Mouse (Mus musculus): Measurements from ENCODE around the gene Frmd4b.
A peak's percentile ranks its signal among the peaks of the same experiment; 100 is the strongest.
"Not testable (repeated sequence)": the region's sequence is repeated elsewhere in the genome, so short reads cannot be mapped to it uniquely, and the experiment has no call there.

Frmd4b gene

DNA sequence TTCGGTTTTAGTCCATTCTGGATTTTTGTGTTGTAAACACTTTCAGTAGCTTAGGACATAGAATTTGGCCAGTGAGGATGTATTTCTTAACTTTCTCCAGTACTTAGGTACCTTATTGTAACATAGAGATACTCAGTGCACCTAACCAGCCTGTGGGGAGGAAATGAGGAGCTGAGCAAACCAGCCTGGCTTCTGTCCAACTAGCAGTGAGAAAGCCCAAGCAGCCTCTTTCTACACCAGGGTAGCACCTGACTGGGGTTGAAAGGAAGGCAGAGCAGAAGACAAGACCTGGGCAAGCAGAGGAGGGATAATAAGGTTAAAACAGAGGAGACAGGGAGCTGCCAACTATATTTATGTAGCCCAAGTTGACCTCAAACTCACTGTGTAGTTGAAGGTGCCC lies 333.7 kb downstream of the Frmd4b start:
- no peak for DNase-seq

DNA sequence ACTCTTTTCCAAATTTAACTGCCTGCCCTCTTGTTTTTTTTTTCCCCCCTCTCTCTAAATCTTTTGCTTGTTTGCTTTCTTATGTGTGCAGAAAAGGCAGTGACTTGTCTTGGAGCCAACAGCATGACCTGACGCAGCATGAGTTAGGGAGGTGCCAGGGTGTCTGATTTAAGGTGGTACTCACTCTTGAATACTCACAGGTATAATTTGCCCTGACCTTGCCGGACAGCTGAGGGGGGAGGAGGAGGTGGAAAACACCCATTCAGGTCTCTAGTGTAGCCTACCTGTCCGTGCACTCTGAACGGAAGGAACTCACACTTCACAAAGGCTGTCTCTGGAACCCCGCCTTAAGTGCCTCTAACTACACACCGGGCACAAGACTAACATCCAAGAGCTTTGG lies 338.5 kb downstream of the Frmd4b start:
- no peak for DNase-seq

DNA sequence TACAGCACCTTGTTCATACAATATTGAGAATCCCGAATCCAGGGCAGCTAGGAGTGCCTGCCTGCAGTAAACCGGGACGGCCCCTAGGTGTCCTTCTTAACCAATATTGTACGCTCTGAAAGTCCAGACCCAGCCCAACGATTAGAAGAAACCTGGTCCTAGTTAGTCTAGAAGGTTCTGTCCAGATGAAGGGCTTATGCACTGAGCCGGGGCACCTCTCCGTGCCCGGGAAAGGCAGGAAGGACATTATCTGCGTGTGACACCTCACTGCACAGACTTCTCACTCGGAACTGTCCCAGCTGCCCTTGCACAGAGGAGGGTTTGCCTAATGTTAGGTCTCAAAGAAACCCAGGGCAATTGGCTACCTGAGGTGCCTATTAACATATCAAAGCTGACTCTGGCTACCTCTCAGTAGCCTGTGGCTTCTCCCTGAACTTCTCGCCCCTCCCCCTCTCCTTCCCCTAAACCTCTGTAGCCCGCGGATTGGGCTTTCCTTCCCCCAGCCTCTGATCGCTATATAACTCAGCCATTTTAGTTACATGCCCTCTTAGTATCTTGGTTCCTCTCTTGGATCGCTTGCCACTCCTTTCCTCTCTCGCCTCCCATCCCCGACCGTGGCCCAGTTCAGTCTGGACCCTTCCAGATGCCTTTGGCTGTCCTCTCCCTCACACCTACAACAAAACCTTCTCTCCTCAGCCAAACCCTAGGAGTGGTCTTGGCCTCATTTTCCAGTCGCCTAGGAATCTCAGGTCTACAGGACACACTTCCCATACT lies 339.1 kb downstream of the Frmd4b start:
- DNase-seq = peak; percentile 64

DNA sequence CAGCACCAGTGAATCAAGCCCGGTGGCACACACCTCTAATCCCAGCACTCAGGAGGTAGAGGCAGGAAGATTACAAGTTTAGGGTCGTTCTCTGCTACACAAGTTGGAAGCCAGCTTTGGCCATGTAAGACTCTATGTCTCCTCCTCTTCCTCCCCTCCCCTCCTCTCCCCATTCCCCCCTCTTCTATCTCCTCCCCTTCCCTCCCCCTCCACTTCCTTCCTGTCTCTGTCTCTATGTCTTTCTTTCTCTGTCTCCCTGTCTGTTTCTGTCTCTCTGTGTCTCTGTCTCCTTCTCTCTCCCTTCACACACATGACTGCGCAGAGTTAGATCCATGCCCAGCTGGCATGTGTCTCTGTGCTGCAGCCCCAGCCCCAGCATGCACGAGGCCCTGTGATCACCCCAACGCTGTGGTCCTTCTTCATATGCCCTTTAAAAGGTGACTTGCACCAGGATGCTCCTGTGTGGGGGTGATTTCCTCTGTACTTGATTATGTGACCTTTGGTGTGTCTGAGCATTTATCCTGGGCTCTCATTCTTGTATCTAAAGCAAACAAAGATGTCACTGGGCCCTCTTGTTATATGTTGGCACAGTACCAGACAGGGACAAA lies 340.3 kb downstream of the Frmd4b start:
- no peak for DNase-seq

DNA sequence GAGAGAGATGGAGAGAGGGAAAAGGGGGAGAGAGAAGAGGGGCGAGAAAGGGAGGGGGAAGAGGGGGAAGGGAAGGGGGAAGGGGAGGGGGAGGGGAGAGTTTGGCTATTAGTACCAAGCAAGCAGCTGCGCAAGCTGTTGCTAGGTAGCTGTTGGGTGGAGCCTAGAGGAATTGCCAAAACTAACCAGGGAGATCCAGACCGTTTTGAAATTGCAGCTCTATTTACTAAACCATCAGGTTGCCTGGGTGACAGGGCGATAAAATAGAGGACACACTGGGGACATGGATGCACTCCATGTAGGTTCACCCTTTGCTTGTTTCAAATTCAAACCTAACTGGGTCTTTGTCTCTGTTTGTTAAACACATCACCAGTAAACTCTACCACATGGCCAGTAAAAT lies 341.0 kb downstream of the Frmd4b start:
- DNase-seq = no peak

DNA sequence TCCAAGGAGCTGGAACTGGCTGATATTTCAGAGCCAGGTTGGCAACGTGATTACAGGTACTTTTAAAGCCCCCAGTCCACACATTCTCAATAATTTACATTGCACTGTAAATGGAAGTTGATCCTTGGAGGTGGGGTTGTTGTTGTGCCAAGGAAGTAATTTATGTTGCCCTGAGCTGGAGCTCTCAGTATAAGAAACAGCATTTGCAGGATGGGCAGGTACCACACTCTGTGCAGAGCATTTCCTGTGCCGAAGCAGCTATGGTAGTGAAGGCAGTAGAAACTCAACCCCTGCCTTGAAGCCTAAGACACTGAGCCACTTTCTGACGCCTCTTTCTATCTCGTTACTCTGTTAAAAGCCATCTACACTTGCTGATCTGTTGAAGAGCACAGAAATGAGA lies 341.6 kb downstream of the Frmd4b start:
- DNase-seq = no peak

DNA sequence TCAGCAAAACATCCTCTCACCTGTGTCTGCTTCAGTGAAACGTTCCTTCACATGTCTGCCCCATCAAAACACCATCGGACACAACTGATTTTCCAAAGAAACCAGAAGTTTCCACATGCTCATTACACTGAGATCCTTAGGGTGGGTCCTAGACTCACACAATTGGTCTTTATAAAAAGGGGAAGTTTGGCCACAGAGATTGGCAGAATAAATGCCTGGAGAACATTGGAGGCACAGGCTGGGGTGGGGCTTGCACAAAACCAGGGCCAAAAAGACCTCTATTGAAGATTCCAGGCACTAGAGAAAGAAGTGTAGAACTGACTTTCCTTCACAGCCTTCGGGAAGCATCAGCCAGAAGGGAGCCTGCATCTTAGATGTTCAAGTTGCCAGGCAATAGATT lies 343.6 kb downstream of the Frmd4b start:
- no peak for DNase-seq

DNA sequence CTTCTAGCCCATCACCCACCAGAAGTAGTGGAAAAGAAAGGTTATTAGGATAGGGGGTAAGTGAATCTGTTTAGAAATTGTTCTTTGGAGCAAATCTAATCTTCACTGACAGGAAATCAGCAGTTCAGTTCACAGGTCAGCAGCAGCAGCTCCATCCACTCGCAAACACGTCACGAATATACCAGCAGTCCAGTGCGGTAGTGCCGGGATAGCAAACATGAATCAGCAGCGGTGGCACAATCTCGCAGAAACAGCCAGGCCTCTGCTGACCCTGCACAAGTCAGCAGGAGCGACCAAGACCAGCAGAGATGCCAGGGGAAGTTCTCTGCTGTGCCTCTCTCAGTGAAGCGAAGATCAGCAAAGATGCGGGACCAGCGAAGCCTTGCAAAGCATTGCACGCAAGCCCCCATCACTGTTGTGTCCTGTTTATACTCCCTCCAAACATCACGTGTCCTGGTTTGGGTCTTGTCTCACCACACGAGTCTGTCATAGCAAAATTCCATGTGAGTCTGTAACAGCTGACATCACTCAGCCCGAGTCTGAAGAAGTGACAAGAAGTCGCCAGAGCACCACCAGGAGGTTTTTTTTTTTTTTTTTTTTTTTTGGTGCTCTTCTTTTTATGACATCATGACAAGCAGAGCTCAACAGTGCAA lies 344.2 kb downstream of the Frmd4b start:
- no peak for DNase-seq

DNA sequence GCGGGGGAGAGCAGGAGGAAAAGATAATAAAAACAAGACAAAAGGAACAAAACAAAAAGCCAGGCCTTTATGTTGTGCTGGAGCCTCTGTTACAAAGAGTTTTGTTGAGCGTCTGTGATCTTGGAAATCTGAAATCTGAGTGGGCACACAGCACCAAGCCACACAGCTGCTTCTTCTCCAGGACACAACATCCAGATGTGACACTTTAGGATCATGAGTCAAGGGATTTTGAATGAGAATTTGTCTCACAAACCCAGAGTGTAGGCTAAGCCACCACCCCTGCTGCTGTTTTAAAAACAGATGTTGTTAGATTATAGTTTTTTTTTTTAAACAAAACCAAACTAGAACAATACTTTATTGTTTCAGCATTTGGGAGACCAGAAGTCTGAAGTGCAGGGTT lies 345.0 kb downstream of the Frmd4b start:
- no peak for DNase-seq

DNA sequence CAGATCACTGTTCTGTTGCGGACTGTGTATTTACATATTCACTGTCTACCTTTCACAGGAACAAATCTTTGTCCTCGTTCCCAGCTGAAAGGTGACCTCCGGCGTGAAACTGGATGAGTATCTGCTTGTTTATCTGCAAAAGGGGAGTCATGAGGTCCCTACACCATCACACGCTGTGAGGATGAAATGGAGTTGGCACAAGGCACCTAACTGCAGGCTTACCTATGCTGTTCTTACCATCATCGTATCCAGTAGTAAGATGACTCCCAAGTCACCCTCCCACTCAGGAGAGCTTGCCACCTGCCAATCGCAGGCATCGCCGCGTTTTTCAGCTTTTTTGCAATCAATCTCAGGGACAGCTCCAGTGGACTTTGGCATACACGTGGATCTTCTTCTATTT lies 347.7 kb downstream of the Frmd4b start:
- DNase-seq = no peak

DNA sequence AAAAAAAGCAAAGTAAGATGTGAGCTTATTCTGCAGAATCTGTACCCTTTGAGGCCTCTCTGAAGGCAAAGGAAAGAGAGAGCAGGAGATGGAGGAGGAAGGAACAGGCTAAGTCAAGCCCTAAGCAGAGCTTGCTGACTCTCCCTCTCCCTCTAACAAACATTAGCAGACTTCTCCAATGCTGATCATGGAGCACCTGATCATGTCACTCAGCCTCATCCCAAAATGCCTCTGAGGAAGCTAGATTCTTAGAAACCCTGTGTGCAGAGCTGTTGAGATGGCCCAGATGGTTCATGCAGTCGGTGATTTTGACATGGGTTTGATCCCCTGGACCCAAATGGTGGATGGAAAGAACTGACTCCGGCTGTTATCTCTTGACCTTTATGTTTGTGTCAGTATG lies 350.2 kb downstream of the Frmd4b start:
- no peak for DNase-seq

DNA sequence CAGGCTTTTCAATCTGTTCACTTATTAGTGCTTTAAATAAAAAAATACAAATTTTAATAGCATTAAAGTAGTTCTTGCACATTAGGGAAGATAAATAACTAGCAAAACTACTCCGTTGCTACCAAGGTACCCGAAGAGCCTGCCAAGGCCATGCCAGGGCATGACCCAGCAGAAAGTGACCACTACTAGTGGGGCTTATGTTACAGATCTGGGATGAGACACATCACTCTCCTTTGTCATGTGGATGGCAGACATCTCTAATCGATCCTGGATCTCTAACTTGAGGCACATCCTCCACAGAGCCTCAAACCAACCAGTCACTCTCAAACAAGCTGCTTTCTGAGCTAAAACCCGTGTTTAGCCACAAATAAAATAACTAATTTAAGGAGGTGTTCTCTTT lies 350.7 kb downstream of the Frmd4b start:
- DNase-seq = no peak

DNA sequence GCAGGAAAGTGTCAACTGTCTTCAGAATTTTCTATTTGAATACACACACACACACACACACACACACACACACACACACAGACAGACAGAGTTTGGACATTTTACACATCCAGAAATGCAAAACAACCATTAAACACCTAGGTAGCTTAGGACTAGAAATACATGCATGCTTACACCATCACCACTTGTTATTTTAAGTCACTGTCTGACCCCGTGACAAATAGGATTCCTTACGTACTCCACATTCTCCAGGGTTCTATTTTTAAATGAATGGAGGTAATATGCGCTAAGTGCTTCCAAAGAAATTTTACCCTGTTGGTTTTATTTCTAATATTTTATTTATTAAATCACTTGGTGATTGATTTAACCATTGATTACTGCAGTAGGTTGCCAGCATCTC lies 351.6 kb downstream of the Frmd4b start:
- no peak for DNase-seq

DNA sequence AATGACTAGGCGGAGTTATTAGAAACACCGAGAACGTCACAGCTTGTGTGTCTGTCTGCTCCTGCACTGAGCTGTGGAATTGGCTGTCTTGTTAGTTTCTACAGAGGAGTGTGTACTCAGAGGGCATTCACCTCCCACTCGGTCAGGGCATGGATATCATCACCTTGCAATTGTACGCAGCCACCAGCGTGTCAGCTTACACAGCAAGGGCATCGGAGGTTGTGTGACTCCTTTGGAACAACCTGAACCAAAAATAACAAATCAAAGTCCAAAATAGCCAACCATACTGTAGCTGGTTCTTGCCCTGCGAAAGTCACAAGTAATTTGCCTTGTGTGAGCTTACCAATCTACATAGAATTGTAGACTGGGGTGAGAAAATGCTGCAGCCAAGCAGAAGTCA lies 352.1 kb downstream of the Frmd4b start:
- DNase-seq = no peak

DNA sequence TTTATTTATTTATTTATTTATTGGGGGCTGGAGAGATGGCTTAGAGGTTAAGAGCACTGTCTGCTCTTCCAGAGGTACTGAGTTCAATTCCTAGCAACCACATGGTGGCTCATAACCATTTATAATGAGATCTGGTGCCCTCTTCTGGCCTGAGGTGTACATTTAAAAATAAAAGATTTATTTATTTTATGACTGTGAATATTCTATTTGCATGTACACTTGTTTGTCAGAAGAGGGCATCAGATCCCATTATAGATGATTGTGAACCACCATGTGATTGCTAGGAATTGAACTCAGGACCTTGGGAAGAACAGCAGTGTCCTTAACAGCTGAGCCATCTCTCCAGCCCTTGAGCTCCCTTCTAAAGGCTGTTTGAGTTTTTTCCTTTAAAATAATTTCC lies 353.6 kb downstream of the Frmd4b start:
- not testable (repeated sequence) for DNase-seq

DNA sequence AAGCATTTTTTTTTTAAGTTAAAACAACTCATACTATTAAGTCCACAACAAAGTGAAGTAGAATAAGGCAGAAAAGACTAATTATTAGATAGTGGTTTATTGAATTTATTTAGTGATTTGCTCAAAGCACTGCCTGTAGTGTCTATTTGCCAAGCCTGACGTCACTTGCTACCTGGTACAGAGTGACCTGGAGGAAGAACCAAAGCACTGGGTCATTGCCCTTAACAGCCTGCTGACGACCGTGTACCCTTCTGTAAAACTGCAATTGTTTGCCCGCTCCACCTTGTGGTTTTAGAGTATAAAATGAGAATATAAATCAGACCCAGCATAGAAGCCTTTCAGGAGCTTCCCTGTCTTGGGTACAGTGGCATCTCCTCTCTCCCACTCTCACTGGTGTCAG lies 355.1 kb downstream of the Frmd4b start:
- no peak for DNase-seq

DNA sequence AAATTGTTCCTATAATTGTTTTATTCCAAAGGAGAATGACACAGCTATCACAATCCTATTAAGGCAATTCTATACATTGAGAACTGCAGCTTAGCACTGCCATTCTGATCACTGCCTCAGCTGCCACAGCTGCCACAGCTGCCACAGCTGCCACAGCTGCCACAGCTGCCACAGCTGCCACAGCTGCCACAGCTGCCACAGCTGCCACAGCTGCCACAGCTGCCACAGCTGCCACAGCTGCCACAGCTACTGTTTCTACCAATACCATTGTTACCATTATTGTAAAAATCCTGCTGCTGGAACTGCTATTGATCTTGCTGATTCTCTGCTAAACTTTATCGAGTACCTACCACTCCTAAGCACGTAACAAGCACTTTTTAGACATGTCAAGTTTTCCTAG lies 357.4 kb downstream of the Frmd4b start:
- not testable (repeated sequence) for DNase-seq

DNA sequence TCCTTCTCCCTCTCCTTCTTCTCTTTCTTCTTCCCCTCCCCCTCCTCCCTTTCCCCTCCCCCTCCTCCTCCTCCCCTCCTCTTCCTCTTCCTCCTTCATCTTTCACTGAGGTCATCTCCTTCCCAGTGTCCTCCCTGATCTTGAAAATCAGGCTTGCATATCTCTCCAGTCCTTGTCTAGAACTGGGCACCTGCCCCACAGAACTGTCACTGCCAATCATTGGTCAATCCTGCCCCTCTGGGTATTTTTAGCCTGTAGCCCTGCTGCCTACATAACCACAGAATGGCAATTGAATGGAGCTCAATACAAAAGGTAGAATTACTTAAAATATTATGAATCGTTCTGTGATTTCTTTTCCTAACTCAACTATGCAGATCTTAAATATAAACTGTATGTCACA lies 358.9 kb downstream of the Frmd4b start:
- no peak for DNase-seq

DNA sequence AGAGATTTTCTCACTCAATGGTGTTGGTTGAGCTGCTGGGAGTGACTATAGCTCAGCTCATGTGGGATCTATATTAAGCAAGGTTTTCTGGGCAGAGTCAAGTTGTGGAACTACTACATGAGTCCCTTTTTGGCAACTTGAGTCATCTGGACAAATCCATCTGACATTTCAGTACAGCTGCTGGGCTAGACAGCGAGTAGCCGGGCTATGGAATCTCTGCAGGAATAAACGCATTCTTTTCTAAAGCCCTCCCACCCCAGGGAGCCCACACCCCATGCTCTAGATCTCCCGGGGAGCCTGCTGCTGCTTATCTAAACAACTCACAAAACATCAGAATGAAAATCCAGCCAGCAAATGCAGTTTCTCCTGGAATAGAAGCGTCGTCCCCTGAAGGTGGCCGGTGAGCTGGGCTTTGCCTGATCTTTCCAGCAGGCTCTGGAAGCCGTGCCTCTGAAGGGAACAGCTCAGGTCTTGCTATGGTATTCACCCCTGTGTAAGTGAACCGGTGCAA lies 364.6 kb downstream of the Frmd4b start, which contains the start of gene Lmod3:
Lmod3 (minus strand) TSS at position 49 of the 511 bp plus-strand sequence.
- DNase-seq = no peak

DNA sequence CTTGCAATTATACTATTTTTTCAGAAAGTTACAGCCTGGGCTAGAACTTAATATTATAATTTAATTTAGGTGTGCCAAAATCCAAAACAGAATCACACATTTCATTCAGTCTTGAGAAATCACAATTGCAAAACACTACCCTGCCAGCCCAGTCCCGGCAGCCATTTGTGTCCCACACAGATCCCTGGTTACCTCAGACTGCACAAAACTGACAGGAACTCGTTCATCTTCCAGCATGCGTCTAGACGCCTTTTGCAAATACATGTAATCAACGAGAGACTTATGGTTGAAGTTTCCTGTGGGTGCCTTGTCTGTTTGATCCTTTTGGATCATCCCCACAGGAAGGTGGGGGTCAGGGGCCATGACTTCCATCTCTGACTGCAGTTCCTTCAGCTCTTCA lies 365.3 kb downstream of the Frmd4b start:
- no peak for DNase-seq

DNA sequence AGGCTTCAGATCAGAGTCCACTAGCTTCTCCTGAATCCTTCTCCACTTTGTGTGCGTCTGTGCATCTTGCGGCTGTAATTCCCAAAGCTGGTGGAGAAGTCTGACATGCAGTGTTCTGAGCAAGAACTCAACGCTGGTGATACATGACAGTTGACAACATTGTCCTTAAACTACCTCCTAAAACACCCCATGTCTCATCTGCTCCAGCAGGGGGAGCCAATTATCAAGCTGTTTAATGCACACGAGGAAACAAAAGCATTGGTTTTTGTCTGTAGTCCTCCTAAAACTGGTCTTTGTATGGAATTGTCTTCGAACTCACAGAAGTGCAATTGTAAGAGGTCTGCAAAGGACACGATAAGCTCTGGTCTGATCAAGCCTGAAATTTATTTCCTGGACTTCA lies 366.4 kb downstream of the Frmd4b start:
- peak; percentile 39 for DNase-seq

DNA sequence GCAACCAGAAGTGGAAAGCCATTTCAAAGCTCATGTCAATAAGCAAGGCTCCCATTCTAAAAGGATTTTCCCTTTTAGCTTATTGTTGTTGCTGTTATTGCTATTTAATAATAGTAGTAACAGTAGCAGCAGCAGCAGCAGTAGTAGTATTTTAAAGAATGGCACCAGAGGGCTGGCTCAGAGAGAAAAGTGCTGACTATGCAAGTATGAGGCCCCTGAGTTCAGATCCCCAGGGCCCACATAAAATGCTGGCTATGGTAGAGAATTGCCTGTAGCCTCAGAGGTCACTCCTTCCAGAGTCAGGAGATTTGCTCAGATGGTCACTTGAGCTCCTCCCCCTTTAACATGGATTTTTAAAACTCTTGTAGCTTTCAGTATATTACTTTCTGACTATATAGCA lies 372.1 kb downstream of the Frmd4b start:
- no peak for DNase-seq

DNA sequence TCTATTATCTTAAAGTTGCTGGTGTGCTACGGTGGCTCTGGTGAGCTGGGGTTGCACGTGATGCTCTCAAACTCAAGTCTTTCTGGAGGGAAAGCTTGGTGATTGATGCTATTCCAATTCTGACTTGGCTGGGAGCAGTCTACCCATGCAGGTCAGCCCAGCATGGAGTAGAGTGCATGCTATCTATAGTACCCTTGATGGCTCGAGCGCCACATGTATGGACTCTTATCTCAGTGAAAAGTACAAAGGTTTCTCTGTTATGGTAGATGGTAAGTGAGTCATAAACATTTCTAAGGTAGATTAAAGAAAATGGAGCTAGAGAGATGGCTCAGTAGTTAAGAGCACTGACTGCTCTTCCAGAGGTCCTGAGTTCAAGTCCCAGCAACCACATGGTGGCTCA lies 374.8 kb downstream of the Frmd4b start:
- no peak for DNase-seq

DNA sequence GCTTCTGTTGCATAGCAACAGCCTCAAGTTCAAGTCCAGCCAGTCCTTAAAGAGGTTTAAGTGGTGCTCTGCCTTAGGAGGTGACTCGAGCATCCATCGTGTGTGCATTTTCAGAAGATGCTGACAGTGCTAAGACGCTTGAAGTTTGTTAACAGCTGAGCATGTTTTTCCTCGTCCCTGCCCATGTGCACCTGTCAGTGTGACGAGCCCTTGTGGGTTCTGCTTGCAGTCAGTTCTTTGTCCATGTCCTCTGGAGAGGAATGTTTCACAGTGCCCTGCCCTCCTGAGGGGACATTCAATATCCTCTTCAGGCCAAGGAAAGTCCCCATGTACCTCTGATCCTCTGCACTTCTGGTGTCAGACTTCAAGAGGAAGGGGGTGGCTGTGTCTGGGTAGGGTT lies 377.2 kb downstream of the Frmd4b start:
- no peak for DNase-seq

All from liver (tissue).